Mouse (Mus musculus): ENCODE data around the gene Olfr250.
"Not testable (repeated sequence)": the region's sequence is repeated elsewhere in the genome, so short reads cannot be mapped to it uniquely, and the experiment has no call there.

Olfr250 gene

GRCm38 (mm10) chr9:38366596-38366995 lies at the start of gene Olfr250:
Gene Olfr250, plus strand, starts transcription at chr9:38366896.
- no peak for DNase-seq

- DNase-seq: no peak
Measured at GRCm38 (mm10) chr9:38328760-38329159, 37.9 kb upstream of the Olfr250 start, which contains the start of gene Olfr25. Gene Olfr25, plus strand, starts transcription at chr9:38329060.

GRCm38 (mm10) chr9:38348111-38348510 lies 18.6 kb upstream of the Olfr250 start, which contains the start of gene Olfr898:
Gene Olfr898, plus strand, starts transcription at chr9:38348411.
- DNase-seq: no peak

GRCm38 (mm10) chr9:38376786-38377185 lies 10.1 kb downstream of the Olfr250 start, which contains the start of gene Olfr251:
Gene Olfr251, plus strand, starts transcription at chr9:38377086.
- DNase-seq: no peak

- DNase-seq: no peak
Measured at GRCm38 (mm10) chr9:38401398-38401797, 34.7 kb downstream of the Olfr250 start, which contains the start of gene Olfr147. Gene Olfr147, plus strand, starts transcription at chr9:38401698.

GRCm38 (mm10) chr9:38407502-38407901 lies 40.8 kb downstream of the Olfr250 start:
- DNase-seq: not testable (repeated sequence)

- not testable (repeated sequence) for DNase-seq
Measured at GRCm38 (mm10) chr9:38413502-38413901, 46.8 kb downstream of the Olfr250 start.

Data from kidney, postnatal 25 days (tissue).